Mouse (Mus musculus) frontal cortex, postnatal 10 days (tissue): ENCODE results near the gene Sgip1.
A peak's percentile ranks its signal among the peaks of the same experiment; 100 is the strongest.

Experiments used
- DNase-seq, 2 experiments: peaks; one replicate each; pipeline ENCODE4 v3.0.0; 2022; ENCODE audit warnings: low spot score in 2 of 2, mixed read lengths in 1 of 2

The Sgip1 gene

GRCm38 (mm10) chr4:102741287-102741686 lies at the start of gene Sgip1:
TSS of gene Sgip1 (plus strand) at chr4:102741297.
- no peak for DNase-seq

- DNase-seq, result no peak
Observed at GRCm38 (mm10) chr4:102691402-102691801, 49.7 kb upstream of the Sgip1 start.

GRCm38 (mm10) chr4:102697966-102698365 lies 43.1 kb upstream of the Sgip1 start:
- no peak for DNase-seq

- no peak for DNase-seq
Observed at GRCm38 (mm10) chr4:102711731-102712130, 29.4 kb upstream of the Sgip1 start.

- DNase-seq, result no peak
Observed at GRCm38 (mm10) chr4:102715532-102715931, 25.6 kb upstream of the Sgip1 start.

GRCm38 (mm10) chr4:102717123-102717828 lies 23.8 kb upstream of the Sgip1 start:
- DNase-seq, result no peak

- DNase-seq, result no peak
Observed at GRCm38 (mm10) chr4:102719535-102719934, 21.6 kb upstream of the Sgip1 start.

- no peak for DNase-seq
Observed at GRCm38 (mm10) chr4:102719951-102720350, 21.1 kb upstream of the Sgip1 start.

GRCm38 (mm10) chr4:102724442-102724841 lies 16.7 kb upstream of the Sgip1 start:
- DNase-seq, result no peak

- DNase-seq, result no peak
Observed at GRCm38 (mm10) chr4:102730976-102731375, 10.1 kb upstream of the Sgip1 start.

- no peak for DNase-seq
Observed at GRCm38 (mm10) chr4:102734022-102734657, 7.0 kb upstream of the Sgip1 start.

- DNase-seq, result no peak
Observed at GRCm38 (mm10) chr4:102753334-102754090, 12.4 kb downstream of the Sgip1 start.

- DNase-seq, result peak; percentile 60 to 63
Observed at GRCm38 (mm10) chr4:102759095-102759890, 18.2 kb downstream of the Sgip1 start.

GRCm38 (mm10) chr4:102760042-102760821 lies 19.1 kb downstream of the Sgip1 start:
- peak; percentile 91 to 95 for DNase-seq

GRCm38 (mm10) chr4:102762075-102762474 lies 21.0 kb downstream of the Sgip1 start:
- no peak for DNase-seq

- no peak for DNase-seq
Observed at GRCm38 (mm10) chr4:102769070-102769469, 28.0 kb downstream of the Sgip1 start.

GRCm38 (mm10) chr4:102769936-102770335 lies 28.8 kb downstream of the Sgip1 start:
- no peak for DNase-seq

- DNase-seq, result no peak
Observed at GRCm38 (mm10) chr4:102771598-102772357, 30.7 kb downstream of the Sgip1 start.

GRCm38 (mm10) chr4:102773225-102773624 lies 32.1 kb downstream of the Sgip1 start:
- DNase-seq, result no peak

GRCm38 (mm10) chr4:102773841-102774240 lies 32.7 kb downstream of the Sgip1 start:
- no peak for DNase-seq
